Mouse (Mus musculus) thymus, postnatal 4 days (tissue): ENCODE measurements around the gene Gpr4.

Experiments used
- DNase-seq: peaks from one replicate; pipeline ENCODE4 v3.0.0; 2021

The Gpr4 gene

GRCm38 (mm10) chr7:19230041-19230580, 17.8 kb downstream of the Gpr4 start:
- no peak for DNase-seq

- no peak for DNase-seq
Observed at GRCm38 (mm10) chr7:19230899-19231298, 18.6 kb downstream of the Gpr4 start.

- DNase-seq, result no peak
Observed at GRCm38 (mm10) chr7:19231849-19232248, 19.5 kb downstream of the Gpr4 start.

DNA sequence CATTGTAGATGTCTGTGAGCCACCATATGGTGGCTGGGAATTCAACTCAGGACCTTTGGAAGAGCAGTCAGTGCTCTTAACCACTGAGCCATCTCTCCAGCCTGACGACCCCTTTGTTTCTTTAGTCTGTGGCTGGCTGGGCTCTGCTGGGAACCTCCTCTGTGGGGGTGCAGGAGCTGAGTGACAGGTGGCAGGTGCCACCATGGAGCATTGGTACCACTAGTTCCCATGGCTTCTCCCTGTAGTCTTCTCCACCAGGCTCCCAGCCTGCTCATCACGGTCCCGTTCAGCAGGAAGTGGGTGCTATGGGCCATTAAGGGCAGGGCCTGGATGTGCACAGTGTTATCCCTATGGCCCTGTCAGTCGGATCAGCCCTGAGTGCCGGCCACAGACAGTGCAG, 22.3 kb downstream of the Gpr4 start:
- no peak for DNase-seq

DNA sequence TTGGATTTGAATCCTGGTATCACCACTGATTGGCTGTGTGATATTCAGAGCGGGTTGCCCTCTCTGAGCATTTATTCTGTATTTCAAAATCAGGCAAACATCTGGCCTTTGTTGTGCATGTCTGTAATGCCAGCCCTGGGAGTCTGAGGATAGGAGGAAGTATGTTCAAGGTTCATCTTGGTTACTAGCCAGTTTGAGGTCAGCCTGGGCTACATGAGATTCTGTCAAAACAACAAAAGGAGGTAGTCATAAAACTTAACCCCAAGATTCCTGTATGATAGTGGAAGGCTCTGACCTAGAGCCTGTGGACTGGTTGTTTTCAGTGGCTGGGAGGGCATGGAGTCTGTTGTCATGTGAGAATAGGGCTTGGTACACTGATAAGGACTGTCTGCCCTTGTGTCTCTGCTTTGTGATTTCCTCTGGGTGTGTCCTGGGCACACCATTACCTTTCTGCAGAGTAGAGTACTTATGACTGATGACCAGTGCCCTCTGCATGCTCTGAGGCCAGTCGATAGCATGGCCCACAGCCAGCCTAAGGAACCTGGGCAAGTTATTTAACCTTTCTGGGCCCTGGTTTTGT, 22.8 kb downstream of the Gpr4 start:
- DNase-seq, result no peak

DNA sequence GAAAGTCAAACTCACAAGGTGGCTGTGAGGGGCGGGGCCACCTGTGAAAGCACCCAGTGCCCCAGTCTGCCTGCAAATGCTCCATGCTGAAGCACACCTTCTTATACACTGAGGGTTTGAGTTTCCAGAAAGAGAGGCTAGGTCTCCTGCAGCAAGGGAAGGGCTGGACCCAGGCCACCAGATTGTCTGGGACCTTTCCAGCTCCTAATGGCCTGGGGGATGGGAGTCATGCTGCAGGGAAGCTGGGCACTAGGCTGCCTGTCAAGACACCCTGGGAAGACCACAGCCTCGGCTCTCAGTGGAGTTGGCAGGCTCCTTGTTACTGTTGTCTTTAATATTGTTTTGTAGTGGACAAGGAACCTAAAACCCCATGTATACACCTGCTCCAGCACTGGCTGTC, 24.1 kb downstream of the Gpr4 start:
- DNase-seq, result no peak

DNA sequence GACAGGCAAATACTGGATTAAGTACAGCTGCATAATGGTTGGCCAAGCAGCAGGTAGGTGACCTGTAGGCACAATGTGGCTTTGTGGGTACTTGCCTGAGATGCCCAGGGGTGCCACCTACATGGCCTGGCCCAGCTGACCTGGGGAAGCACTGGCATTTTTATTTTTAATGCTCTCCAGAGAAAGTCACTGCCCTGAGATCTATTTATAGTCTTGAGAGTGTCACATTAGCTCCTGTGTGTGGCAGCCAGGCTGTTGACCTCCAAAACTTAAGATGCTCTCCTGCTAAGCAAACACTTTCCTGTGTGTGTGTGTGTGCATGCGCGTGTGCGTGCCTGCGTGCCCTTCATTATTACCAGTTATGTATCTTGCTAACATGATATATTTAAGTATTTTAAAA, 26.0 kb downstream of the Gpr4 start:
- DNase-seq, result no peak

- peak; percentile 94 for DNase-seq
Observed at GRCm38 (mm10) chr7:19239423-19239822, 27.1 kb downstream of the Gpr4 start.

DNA sequence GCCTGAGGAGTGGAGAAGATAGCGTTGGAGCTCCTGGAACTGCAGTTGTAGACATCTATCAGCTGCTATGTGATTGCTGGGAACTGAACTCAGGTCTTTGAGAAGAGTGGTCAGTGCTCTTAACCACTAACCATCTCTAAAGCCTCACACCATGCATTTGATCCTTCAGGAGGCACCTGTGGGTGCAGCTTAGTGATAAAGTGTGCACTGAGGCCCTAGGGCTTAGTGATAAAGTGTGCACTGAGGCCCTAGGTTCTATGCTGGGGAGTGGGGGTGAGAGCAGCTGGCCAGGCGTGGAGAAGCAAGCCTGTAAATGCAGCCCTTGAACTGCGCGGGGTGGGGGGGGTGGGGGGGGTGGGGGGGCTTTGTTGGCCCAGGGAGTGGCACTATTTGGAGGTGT, 27.6 kb downstream of the Gpr4 start:
- DNase-seq, result no peak

GRCm38 (mm10) chr7:19240905-19241463, 28.6 kb downstream of the Gpr4 start:
- no peak for DNase-seq

- DNase-seq, result no peak
Observed at GRCm38 (mm10) chr7:19242005-19242404, 29.7 kb downstream of the Gpr4 start.

- DNase-seq, result no peak
Observed at GRCm38 (mm10) chr7:19243858-19244257, 31.5 kb downstream of the Gpr4 start.

GRCm38 (mm10) chr7:19245083-19245482, 32.7 kb downstream of the Gpr4 start:
- no peak for DNase-seq

- no peak for DNase-seq
Observed at GRCm38 (mm10) chr7:19246855-19247254, 34.5 kb downstream of the Gpr4 start.

DNA sequence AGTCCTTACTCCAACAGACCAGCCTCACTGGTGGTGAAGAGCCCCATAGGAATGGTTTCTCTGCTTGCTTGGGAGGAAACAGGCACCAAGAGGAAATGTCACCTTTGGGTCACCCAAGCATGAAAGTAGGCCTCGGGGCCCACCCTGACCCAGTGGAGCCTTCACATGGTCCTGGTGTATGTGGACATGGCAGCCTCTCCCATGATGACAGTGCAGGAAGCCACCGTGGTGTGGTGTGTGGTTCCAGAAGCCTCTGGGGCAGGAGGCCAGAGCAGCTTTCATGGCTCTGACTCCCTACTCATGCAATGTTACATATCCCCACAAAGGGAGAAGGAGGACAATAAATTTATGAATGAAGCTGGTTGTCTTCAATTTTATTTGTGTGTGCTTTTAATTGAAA, 35.2 kb downstream of the Gpr4 start:
- no peak for DNase-seq

DNA sequence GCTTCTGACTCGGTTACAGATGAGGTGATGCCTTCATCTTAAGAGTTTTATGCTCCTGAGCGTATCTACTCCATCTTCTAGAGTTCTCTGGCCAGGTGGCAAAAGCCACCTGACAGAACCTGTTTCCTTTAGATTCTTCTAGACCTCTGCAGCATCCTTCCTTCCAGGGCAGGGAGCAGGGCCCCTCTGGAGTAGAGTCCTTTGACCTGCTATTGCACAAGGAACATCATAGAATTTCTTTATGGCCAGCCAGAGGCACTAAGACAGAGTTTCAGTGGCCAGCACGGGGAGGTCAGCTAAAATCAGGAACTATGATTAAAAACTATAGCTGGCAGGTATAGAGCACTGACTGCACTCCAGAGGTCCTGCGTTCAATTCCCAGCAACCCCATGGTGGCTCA, 39.7 kb downstream of the Gpr4 start:
- no peak for DNase-seq

GRCm38 (mm10) chr7:19253437-19253836, 41.1 kb downstream of the Gpr4 start:
- no peak for DNase-seq

GRCm38 (mm10) chr7:19255395-19255794, 43.1 kb downstream of the Gpr4 start:
- DNase-seq, result no peak

GRCm38 (mm10) chr7:19256567-19256966, 44.2 kb downstream of the Gpr4 start:
- peak; percentile 34 for DNase-seq

- peak; percentile 37 for DNase-seq
Observed at GRCm38 (mm10) chr7:19257390-19258022, 45.2 kb downstream of the Gpr4 start.

- DNase-seq, result no peak
Observed at GRCm38 (mm10) chr7:19258336-19258735, 46.0 kb downstream of the Gpr4 start.

- no peak for DNase-seq
Observed at GRCm38 (mm10) chr7:19265147-19265546, 52.8 kb downstream of the Gpr4 start.

DNA sequence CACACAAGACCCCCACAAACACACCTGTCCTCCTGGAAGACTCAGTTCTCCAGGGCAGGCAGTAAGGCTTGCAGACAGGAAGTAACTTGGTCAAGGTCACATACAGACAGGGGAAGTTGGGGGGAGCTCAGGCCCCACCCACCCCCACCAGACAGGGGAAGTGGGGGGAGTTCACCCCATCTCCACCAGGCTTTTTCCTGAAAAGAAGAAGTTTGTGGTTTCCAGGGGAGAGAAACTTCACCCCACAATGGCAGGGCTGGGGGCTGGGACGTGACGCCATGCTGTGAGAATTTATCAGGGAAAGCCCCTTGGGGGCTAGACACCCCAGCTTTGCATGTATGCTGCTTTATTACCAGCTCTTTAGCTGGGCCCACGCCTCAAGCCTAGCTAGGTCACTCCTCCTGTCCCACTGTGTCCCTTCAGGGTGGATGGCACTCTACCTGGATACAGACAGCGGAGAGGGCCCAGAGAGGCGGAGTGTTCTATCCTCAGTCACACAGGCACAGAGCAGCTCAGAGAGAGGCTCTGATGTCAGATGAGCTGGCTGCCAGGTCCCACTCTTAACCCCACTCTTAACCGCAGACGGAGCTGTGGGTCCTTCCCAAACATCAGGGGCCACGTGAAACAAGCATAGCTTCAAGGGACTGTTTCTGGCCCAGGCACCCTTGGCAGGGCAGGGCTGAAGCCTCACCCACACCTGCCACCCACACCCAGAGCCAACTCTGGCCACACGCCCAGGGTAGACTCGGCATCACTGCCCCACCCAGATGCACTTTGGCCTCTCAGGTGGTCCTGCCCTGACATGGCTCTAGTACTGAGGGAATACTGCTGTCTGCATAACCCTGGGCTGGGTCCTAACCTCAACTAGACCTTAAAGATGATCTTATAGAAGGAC, 53.8 kb downstream of the Gpr4 start:
- peak; percentile 41 for DNase-seq
